Mouse (Mus musculus): ENCODE measurements at regions not wholly inside any gene's neighbourhood (a gene's known extent, or its start where the extent isn't known, plus 50 kb on each side); places are given as distances from the start of the nearest gene placed in this dataset.

DNA sequence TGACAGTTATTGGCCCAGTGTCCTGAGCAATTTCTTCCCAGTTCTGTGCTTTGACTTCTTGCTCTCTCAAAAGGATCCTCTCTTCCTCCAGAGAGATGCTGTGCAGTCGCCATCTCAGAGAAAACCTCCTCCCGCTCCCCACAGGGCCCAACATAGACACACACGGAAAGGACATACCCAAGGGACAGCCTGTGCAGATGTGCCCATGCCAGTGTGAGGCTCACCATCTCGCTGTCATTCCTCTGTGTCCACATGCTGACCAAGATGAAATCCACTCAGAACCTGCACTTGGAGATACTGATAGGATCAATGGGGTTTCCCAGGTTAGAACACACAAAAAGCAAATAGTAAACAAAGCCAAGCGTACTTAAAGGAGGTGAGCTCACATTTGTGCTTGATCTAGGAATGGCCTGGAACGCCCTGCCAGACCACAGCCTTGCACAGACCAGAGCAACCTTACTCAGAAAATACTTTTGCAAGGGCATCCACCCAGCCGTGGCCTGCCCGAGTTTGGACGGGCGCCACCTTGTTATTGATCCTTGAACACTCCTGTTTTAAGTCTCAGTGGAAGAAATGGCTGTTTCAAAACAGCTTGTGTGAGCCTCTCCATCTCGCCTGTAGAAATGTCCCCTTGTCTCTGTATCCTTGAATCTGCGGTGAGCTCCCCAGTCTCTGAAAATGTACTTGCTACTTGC, 131.7 kb downstream of the Ndufa10 start:
- ATAC-seq (replicated peaks; ENCODE audit: low read depth, poor library complexity, severe bottlenecking), result no peak

DNA sequence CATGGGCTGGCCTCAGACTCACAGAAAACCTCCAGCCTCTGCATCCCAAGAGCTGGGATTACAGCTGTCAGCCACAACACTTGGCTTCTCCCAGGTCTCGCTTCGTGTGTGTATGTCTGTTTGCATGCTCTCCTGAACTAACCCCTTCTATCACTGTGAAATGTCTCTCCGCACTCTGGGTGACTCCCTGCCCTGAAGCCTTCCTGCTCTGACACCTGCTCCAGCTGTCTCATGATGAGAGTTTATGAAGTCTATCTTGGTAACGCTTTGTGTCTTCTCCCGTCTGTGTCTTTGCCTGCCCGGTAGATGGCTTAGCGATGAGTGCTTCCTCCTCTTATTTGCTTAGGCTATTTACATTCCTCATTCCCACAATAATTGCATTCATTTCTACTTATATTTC, 133.0 kb downstream of the Ndufa10 start:
- no peak for ATAC-seq (replicated peaks; ENCODE audit: low read depth, poor library complexity, severe bottlenecking)

DNA sequence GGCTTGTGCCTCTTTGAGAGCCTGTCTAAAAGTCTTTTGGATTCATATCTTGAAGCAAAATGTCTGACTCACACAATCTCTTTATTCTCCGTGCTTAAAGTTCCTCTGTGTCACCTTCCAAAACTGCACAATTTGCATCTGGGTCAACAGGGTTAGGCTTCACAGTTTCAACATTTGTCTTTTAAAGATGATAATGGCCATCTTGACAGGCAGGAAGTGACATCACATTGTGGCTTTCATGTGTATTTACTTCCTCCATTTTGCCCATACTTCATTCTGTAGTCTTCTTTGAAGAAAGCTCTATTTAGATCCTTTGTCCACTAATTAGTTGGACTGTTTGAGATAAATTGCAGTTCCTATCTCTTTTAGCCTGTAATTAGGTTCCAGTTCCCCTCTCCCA, 135.1 kb downstream of the Ndufa10 start:
- no peak for ATAC-seq (replicated peaks; ENCODE audit: low read depth, poor library complexity, severe bottlenecking)

DNA sequence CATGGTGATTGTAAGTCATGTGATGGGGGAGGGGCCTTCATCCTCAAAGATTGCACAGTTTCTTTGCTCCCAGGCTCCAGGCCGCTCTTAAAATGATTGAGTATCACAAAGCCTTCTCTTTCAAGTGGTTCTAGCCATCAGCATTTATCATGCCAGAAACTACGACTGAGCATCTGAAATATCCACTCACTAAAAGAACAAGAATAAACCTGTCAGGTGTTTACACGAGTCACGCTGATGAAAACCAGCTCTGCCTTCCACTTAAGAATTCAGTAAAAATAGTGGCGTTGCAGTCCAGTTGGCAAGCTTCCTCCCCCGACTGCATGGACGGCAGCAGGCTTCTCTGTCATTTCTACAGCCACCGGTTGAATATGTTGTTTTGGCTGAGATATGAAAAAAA, 136.2 kb downstream of the Ndufa10 start:
- ATAC-seq (replicated peaks; ENCODE audit: low read depth, poor library complexity, severe bottlenecking), result no peak

DNA sequence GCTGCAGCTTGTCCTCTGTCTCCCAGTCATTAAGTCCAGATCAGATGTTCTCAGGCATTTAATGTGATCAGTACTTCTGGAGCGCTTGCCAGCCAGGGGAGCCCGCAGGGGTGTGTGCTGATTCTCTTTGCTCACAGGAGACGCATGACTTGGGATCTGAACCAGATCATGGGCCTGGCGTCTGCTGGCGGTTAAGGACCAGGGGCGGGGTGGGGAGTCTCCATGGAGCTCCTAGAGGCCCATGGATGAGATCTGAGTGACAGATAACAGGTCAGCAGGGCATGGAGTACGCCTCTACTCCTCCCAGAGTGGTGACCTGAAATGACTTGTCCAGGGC, 136.7 kb upstream of the Hdac4 start:
- no peak for ATAC-seq (replicated peaks; ENCODE audit: low read depth, poor library complexity, severe bottlenecking)

DNA sequence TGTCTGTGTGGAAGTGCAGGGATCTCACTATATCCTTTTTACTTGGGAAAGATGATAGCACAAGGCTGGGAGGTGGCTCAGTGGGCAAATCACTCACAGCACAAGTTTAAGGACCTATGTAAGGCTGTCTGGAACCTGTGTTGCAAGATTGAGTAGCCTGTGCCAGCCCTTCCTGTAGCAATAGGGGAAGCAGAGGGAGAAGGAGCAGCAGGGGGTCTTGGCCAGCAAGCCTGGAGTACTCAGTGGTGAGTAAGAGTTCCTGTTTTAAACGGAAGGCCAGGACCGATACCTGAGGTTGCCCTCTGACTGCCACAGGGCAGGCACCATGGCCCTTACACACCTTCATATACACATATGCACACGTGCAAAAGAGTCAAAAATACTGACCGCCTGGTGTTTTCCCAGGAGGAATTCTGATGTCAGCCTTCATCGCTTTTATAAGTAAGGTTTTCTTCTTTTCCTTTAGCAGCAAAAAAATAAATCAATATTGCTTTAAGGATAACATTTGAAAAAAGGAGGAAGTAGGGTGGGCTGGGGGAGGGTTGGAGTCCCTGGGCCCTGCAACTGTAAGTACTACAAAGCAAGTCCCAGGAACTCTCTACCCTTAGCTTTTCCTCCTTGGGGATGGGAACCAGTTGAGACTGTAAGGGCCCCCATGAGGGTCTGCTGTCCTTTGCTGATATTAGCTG, 136.2 kb upstream of the Hdac4 start:
- ATAC-seq (replicated peaks; ENCODE audit: low read depth, poor library complexity, severe bottlenecking), result peak; percentile 93

DNA sequence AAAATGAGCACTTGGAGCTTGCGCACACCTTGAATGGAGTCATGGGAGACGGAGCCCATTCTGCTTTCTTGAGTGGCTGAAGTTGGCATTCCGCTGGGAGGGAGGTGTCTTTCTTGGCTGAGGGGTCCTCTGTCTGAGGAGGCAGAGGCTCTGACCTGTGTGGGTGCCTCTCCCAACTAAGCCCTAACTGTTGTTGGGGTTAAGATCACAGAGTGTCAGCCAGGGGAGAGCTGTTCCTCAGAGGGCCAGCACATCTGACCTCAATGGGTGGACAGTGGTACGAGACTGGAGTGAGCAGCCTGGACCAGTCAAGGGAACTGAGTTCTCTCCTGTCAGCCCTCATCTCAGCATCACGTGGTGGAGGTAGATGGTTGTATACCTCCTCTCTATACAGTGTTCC, 134.7 kb upstream of the Hdac4 start:
- ATAC-seq (replicated peaks; ENCODE audit: low read depth, poor library complexity, severe bottlenecking), result no peak

DNA sequence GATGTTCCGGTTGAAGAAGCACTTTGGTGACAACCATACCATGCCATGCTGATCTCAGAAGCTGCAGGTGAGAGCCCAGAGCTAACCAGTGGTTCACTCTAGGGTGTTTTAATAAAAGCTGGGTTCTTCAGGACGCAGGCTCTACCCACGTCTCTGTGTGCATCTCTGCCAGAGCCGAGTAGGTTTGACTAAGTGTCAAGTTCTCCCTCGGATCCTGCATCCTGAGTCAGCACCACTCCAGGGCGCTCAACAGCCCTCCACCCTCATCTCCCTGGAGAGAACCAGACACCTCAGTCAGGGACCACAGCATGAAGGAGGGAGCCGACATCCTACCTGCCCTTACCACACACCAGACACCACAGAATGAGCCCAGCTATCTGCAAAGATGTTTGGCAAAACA, 134.0 kb upstream of the Hdac4 start:
- ATAC-seq (replicated peaks; ENCODE audit: low read depth, poor library complexity, severe bottlenecking), result no peak

DNA sequence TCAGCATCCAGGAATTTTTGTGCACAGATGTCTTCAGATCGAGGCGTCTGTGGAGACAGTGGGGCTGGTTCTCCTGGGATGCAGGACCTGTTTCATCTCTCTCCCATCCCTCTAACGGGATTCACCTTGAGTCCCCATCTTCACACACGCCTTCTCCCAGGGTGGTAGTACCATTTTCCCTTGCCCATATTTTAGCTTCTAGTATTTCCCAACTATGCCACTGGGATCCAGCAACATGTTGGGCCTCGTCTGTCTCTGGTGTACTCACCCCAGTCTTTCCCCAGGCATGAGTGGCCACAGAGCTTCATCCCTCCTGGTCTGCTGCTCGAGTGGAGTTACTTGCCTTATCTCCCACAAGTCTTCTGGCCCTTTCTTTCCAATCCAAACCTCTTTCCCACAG, 131.6 kb upstream of the Hdac4 start:
- no peak for ATAC-seq (replicated peaks; ENCODE audit: low read depth, poor library complexity, severe bottlenecking)

DNA sequence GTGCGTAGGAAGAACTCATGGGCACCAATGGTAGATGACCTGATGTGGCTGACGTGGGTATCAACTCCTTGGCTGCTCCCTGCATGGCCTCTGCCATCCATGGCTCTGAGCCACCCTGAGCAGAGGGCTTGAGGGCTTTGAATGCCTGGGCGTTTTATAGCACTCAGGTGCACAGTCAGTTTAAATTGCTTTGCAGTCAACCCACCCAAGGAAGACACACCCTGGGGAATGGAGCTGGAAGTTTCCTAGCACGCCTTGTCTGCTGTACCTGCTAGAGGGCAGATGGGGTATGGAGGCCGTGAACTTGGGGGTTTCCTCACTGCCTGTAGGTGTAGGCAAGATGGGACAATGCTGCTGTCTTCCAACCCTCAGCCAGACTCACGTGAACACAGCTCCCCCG, 129.8 kb upstream of the Hdac4 start:
- ATAC-seq (replicated peaks; ENCODE audit: low read depth, poor library complexity, severe bottlenecking), result no peak

DNA sequence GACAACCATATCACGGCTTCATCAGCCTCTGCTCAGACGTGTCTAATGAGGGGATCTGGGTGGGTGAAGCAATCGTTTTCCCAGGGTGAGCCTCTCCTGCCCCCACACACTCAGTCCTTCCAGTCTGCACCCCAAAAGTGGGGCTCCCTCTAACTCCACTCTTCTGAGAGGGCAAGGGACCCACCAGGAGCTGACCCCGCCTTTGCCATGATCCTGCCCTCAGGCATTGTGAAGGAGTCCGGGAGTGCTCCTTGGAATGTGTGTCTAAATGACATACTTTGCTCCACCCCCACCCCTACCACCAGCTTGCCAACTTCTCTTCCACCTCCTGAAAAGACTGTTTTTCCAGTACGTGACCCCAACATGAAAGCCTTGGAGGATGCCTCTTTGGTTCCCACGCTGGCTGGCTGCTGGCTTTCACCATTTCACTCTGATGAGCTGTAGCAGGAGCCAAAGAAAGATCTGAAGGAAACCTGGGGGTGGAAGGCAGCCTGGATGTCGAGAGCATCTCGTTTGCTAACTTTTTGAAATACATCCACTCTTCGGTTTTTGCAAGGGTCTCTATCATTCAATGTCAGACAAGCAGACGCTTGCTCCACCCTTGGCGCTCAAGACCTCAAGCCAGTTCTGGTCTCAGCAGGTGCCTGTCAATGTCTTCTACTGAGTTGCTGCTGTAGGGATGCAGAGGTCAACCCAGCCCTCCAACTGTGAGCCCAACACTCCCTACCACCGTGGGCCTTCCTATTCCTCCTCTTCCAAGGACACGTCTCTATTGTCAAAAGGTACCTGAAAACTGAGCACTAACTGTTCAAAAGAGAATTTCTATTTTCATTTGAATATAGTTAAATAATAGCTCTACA, 128.8 kb upstream of the Hdac4 start:
- no peak for ATAC-seq (replicated peaks; ENCODE audit: low read depth, poor library complexity, severe bottlenecking)

DNA sequence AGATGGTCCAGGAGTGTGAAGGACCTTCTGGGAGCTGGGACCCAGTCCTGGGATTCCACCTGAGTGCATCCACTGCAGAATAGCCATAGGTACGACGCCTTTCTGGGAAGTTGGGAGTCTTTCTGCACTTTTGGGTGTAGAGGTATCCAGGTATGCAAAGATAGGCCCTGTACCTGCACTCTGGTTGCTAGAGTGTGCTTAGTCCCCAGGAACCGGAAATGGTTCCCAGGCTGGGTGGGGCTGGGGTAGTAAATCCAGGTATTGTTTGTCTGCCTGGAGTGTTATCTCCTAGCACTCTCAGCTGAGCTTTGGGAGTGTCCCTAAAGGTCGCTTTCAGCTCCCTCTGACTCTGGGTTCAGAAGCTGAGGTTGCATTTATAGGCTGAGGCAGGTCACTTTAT, 121.6 kb upstream of the Hdac4 start:
- no peak for ATAC-seq (replicated peaks; ENCODE audit: low read depth, poor library complexity, severe bottlenecking)

DNA sequence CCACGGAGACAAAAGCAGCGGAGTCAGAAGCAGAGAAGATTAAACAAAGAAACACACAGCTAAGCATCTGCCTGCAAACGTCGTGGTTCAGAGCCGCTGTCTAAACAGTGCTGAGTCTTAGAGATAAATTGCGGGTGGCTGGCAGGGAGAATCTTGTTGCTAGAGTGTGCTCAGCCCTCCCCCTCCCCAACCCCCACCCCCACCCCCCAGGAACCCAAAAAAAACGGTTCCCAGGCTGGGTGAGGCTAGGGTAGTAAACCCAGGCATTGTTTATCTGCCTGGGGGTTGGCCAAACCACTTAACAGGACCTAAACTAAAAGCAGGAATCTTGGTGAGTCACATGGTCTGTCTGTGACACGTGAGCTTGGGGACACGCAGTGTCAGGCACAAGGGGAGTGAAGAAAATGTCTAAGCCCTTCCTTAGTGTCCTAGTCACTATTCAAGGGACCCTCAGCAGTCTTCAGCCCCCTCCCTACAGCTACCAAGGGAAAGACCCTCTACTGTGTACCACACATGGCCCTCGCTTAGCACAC, 120.8 kb upstream of the Hdac4 start:
- ATAC-seq (replicated peaks; ENCODE audit: low read depth, poor library complexity, severe bottlenecking), result peak; percentile 82

DNA sequence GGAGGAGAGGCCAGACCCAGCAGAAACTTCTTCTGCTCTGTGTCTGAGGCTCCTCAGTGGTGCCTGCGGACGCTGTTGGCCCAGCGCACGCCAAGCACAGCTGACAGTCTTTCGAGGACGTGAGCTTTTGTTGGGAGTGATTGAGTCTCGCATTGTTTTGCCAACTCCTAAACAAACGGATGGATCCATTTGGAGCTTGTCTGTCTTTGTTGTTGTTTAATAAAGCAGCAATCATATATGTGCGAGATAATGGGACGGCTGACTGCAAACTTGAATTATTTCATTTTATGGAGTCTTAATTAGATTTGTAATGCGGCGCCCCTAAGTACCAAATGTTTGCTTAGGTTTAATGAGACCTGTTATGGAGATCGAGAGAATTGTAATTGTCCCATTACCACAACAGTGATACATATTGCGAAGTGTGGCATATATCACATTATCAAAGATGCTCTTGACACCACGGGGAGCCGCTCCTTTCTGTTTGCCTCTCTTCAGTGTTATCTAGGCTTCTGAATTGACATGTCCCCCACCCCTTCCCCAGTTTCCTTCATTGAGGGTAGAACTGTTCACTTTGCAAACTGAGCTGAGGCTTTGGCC, 117.6 kb upstream of the Hdac4 start:
- ATAC-seq (replicated peaks; ENCODE audit: low read depth, poor library complexity, severe bottlenecking), result no peak

DNA sequence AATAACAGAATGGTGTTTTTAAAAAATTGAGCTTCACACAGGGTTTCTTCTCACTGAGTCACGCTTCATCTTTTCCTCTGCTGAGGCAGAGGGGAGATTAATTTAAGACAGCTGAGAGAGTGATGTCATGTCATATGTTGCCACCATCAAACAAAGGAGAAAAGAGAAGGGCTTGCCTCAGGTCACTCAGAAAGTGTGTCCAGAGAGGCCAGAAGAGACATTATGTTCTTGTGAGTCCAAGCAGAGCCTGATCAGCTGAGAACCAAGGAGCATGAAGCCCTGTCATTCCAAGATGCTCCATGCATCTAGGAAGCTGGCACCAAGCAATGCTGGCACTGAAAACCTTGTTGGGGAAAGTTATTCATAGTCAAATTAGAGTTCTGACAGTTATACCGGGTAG, 114.4 kb upstream of the Hdac4 start:
- no peak for ATAC-seq (replicated peaks; ENCODE audit: low read depth, poor library complexity, severe bottlenecking)

DNA sequence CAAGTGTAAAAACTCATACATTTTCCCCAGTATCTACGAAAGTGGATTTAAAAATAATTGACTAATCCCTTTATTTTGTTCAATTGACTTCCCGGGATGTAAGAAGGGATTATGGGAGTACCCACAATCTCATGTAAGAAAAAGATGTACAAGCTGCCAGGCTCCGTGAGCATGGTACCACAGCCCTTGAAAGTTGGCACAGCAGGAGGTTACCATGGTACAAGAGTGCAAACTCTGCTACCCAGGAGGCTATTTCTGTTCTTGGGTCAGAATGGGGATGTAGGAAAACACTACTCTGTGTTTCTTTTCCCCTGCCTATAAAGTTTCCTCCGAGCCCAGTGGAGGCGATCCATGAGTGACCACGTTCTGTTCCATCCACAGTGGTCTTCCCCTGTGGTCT, 113.9 kb upstream of the Hdac4 start:
- ATAC-seq (replicated peaks; ENCODE audit: low read depth, poor library complexity, severe bottlenecking), result no peak

DNA sequence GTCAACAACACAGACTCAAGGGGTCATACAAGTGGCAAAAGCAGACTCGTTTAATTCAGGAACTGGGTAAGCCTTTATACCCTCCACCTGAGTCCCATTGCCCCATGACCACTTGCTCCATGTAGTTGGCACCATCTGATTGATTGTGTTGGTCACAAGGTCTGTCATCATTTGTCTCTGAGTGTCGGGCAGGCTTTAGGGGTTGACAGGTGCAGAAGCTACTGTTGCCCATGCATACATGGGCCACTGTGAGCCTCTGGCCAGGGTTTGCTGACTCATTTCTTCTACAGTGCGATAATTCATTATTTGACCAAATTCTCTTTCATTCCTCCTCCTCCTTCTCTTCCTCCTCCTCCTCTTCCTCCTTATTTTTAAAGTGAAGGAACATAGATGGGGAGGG, 113.0 kb upstream of the Hdac4 start:
- no peak for ATAC-seq (replicated peaks; ENCODE audit: low read depth, poor library complexity, severe bottlenecking)

DNA sequence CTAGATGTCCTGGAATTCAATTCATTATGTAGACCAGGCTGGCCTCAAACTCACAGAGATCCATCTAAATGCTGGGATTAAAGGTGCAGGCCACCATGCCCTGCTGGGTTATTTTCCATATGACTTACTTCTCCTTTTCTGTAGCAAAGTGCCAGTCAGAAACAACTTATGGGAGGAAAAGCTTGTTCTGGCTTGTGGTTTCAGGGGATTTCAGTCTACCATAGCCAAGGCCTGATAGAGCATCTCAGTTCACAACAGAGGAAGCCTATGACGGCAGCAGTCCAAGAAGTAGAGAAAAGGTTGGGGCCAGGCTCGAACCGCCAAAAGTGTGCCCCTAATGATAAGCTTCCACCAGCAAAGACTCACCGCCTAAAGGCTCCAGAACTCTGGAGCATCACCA, 110.5 kb upstream of the Hdac4 start:
- peak; percentile 92 for ATAC-seq (replicated peaks; ENCODE audit: low read depth, poor library complexity, severe bottlenecking)

DNA sequence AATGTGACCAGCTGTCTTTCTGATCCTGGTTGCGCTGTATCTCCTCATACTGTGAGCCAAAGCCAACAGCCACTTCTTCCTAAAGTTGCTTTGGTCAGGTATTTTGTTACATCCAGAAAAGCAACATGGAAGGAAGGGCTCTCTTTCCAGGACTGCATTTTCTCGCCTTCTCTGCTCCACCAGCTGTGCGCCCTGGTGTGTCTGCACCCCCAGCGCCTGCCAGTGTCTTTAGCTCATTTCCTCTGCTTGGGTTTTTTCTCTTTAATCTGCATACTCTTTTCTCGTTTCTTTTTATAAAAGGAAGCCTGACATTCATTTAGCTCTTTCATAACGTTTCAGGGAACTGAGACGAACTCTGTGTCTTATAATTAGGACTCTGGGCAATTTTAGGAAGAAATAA, 103.5 kb upstream of the Hdac4 start:
- ATAC-seq (replicated peaks; ENCODE audit: low read depth, poor library complexity, severe bottlenecking), result no peak

DNA sequence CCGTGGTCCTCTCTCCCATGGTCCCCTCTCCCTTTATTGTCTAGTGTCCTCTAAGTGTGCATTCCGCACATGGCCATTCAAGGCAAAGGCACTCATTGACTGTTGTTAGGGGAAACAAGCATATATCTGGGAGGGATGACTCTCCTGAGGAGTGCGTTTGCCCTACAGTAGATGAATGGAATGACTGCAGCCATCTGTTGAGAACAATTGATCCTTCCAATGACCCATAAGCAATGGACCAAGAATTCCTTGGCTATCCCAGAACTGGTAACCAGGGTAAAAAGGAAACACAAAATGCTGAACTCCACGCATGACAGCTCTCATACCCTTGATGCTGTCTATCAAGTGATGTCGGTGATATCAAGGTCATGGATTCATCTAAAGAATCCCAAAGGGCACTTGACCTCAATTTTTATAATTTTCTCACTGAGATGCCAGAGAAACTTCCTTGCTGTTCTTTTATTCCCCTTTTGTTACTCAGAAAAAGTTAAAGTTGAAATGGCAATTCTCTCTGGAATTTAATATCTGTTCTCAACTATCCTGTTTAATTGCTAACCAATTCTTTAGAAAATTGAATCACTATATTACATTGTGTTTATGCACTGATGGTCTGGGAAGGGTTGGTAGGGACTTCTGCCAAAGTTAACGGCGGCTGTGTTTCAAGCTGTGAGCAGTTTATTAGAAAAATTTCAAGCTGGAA, 97.3 kb upstream of the Hdac4 start:
- no peak for ATAC-seq (replicated peaks; ENCODE audit: low read depth, poor library complexity, severe bottlenecking)

Measured in common myeloid progenitor, adult 5-6 weeks (primary cell).